Mouse (Mus musculus): Measurements from ENCODE around the gene Fcgr4.
"Not testable (repeated sequence)": the region's sequence is repeated elsewhere in the genome, so short reads cannot be mapped to it uniquely, and the experiment has no call there.

Gene Fcgr4

DNA sequence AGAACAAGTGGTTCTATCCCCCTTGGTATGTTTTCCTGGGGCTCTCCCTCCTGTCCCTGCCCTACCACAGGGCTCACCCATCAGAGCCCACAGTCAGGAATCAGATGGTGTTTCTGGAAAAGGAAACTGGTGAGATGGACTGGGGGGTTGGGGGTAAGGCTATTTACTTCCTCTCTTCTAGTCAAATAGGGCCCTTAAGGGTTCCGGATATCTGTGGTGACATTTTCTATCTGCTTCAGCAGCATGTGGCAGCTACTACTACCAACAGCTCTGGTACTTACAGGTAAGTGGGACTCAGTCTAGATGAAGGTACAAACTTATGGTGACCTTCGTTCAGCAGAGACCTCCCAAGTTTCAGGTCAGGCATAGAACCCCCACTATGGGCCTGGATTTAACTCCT, at the start of gene Fcgr4:
Fcgr4 (plus strand) TSS at position 184 of the 400 bp plus-strand sequence.
- no peak for DNase-seq (ENCODE audit: low spot score)

DNA sequence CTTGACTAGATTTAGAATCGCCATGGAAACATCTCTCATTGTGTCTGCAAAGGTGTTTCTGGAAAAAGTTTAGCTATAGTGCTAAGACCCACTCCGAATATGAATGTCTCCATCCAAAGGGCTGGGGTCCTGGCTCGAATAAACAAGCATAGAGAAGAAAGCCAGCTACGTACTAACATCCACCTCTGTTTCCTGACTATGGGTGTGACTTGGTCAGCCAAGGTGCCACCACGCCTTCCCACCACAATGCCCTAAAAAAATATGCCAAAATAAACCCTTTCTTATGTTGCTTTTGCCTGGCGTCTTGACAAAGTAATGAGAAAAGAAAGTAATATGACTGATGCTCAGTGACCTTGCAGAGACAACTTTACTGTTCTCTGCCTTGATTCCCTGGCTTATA, 46.2 kb upstream of the Fcgr4 start:
- DNase-seq (ENCODE audit: low spot score) = no peak

DNA sequence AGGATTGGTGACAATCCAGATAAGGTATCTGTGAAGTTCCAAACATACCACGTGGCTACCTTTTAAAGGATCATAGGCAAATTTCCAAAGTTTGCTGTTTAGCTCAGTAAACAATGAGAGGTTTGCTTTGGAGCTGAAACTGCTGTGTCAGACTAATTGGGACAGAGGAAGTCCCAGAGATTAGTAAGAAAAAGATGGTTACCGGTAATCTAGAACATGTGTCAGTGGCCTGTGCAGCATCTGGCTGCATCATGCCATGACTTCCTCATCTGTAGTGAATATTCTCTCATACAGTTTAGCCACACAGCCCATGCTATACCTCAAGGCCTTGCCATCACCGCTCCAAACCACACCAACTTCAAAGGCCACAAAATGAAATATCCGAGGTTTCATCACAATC, 45.8 kb upstream of the Fcgr4 start:
- DNase-seq (ENCODE audit: low spot score) = no peak

DNA sequence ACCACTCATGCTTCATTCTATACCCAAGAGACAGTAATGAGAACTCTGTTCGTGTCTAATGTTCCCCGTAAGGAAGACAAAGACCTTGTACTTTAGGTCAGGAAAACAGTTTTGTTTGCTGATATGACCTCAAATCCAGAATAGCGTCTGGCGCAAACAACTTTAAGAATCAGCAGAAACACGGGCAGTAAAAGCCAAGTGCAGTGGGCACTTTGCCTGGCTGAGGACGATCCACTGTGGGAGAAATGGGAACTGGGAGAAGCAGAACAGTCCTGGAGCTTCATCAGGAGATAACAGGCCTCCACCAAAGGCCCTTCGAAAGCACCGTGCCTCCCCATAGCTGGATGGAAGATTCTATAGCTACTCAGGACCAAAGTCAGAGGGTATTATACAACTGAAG, 44.5 kb upstream of the Fcgr4 start:
- no peak for DNase-seq (ENCODE audit: low spot score)

DNA sequence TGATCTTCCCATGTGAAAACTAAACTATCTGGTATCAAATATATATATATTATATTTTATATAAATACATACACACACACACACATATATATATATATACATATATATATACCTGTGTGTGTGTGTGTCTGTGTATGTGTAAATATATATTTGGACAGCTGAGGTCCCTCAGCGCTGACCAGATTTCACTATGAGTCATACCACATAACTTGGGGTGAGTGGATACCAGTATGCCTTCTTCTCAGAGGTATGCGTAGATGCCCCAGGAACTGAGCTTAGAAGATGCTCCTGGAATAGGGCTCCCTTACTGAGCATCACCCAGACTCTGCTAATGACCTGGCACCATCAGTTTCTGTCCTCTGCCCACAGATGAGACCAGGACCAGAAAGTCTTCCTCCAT, 44.0 kb upstream of the Fcgr4 start:
- DNase-seq (ENCODE audit: low spot score) = no peak

DNA sequence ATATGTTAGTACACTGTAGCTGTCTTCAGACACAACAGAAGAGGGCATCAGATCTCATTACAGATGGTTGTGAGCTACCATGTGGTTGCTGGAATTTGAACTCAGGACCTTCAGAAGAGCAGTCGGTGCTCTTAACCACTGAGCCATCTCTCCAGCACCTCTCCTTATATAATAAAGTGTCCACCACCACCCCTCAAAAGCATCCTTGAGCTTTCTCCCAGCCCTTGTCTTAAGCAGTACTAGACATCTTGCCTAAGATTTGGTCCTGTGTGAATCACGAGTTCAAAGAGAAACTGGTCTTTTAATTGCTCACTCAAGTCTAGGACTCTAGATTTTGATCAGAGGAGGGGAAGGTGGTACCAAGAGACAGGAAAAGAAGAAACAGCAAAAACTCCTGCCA, 43.4 kb upstream of the Fcgr4 start:
- DNase-seq (ENCODE audit: low spot score) = not testable (repeated sequence)

DNA sequence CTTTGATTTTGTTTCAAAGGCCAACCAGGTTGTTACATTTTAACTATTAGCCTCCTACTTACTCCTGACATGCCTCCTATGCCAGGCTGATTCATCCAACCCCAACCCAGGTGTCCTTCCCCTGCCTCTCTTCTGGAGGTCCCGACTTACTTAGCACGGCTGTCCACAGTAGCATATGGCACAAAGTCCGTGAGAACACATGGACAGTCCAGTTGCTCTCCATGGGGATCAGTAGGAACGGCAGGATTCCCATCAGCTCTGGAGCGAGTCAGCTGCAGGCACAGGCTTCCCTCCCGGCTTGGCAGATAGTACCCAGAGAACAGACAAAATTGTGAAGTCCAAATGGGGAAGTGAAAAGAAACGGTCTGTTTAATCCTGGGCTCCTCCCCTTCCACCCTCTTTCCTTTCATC, 43.0 kb upstream of the Fcgr4 start:
- DNase-seq (ENCODE audit: low spot score) = no peak

DNA sequence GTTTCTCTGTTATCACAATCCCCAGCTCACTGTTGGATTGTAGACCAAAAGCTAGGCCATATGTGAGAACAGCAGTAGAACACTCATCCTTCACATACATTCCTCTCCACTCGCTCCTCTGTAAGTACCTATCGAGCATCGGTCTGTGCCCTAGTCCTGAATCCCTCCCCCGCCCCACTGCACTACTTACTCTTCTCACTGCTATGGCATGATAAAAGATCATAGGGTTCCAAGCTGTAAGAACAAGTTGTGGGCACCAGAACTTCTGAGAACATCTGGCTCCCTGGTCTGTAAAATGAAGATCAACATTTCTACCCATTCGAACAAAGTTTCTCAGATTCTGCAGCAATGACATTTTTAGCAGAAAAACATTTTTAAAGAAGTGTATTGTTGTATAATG, 42.3 kb upstream of the Fcgr4 start, which contains the start of gene Fcgr2b:
Fcgr2b (minus strand) TSS at position 101 of the 400 bp plus-strand sequence.
- DNase-seq (ENCODE audit: low spot score) = no peak

DNA sequence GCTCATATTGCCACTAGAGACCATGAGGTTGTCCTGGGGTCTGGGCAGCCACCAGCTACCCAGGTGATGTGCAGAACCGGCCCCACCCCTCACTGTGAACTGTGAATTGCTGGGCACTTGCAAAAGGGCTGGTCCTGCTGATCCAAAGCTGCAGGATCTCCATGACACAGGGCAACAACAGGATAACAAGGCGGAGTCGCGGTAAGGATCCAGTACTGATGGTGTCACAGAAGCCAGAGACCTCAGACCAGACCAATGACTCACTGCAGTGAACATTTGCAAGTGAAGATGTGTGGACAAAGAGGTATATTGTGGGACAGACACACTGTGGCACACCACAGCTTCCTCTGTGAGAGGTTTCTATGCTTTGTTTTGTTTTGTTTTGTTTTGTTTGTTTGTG, 40.1 kb upstream of the Fcgr4 start:
- no peak for DNase-seq (ENCODE audit: low spot score)

DNA sequence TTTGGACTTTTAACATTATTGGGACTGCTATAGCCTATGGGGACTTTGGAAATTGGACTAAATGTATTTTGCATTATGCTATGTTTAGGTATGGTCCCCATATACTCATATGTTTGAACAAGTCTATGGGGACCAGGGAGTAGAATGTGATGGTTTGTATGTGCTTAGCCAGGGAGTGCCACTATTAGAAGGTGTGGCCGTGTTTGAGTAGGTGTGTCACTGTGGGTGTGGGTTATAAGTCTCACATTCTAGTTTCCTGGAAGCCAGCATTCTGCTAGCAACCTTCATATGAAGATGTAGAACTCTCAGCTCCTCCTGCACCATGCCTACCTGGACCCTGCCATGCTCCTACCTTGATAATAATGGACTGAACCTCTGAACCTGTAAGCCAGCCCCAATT, 37.0 kb upstream of the Fcgr4 start:
- DNase-seq (ENCODE audit: low spot score) = not testable (repeated sequence)

DNA sequence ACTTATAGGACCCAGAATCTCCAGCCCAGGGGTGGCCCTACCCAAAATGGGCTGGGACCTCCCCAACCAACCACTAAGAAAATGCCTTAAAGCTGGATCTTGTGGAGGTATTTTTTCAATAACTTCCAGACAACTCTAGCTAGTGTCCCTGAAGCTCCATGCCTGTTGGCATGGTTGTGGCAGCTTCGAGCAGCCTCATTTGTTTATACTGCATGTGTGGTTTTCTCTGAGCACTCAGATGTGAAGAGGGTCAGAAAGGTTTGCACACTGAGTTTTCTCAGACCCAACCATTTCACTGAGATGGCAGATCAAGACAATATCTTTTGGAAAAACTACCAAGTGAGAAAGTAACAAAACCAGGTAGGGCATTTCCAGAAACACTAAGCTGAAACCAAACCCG, 36.4 kb upstream of the Fcgr4 start:
- no peak for DNase-seq (ENCODE audit: low spot score)

DNA sequence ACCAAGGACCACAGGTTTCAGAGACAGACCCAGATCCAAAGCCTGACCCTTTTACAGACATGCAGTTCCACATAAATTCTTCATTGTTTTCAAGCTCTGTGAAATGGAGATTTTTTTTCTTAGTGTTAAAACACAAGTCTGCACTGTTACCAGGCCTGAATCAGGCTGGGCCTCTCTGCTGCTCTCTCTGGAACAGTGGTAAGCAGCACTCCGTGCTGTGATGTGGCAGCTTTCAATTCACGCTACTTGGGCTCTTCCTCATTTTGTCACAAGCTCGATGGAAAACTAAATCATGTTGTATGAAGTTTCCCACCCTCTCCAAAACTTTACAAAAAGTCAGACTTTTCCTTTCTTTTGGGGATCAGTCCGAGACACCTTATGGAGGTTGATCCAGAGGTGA, 35.7 kb upstream of the Fcgr4 start:
- no peak for DNase-seq (ENCODE audit: low spot score)

DNA sequence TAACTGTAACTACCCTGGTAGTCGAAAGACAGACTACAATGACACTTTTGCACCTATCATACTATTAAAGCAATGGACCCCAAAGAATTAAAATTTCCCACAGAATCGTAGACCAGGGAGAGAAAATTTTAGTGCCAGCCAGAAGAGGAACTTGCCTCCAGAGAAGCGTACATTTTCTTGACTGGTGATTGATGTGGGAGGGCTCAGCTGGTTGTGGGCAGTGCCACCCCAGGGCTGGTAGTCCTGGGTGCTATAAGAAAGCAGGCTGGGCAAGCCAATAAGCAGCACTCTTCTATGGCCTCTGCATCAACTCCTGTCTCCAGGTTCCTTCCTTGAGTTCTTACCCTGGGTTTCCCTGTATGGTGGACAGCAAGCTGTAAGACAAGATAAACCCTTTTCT, 33.6 kb upstream of the Fcgr4 start:
- no peak for DNase-seq (ENCODE audit: low spot score)

DNA sequence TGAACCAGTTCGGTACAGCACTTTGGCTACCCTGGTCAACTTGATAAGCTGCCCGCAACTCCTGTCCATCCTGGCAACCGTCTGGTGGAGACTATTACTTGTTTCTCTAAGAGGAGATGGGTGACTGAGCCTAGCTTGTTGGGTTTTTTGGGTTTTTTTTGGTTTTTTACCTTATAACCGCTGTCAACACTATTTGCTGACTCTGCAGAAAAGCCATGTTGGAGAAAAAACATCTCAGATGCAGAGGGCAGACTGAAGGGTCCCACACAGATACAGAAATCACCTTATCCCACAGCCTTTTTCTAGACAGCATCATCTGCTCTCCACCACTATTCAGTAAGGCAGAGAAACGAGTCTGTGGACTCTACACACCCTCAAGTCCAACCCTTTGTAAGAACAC, 32.9 kb upstream of the Fcgr4 start:
- DNase-seq (ENCODE audit: low spot score) = no peak

DNA sequence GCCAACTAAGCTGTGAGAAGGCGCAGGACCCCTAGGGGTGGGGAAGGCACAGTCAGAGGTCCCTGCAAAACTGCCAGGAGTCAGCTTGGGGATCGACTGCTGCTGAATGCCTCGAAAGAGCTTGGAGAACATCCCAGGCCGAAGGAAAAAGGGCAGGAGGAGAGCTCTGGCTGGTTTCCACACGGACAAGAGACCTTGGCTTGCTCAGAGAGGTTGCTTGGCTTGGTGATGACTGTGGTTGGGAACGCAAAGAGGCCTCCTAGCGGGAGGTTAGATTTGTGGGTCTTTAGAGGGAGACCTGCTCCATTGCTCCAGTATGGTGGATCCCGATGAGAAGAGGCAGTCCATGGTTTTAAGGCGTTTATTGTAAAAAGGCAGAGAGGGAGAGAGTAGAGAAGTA, 29.1 kb upstream of the Fcgr4 start:
- DNase-seq (ENCODE audit: low spot score) = no peak

DNA sequence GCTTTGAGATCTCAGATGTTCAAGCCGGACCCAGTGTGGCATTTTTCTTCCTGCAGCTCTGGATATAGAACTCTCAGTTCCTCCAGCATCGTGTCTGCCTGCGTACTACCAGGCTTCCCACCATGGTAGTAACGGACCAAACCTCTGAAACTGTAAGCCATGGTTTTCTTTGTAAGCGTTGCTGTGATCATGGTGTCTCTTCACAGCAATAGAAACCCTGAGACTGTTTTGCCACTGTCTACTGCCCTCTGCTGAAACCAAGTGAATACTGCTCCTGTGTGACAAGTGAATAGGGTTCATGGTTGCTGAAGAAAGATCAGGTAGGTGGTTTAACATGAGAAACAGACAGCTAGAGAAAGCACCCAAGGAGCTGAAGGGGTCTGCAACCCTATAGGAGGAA, 26.2 kb upstream of the Fcgr4 start:
- DNase-seq (ENCODE audit: low spot score) = no peak

DNA sequence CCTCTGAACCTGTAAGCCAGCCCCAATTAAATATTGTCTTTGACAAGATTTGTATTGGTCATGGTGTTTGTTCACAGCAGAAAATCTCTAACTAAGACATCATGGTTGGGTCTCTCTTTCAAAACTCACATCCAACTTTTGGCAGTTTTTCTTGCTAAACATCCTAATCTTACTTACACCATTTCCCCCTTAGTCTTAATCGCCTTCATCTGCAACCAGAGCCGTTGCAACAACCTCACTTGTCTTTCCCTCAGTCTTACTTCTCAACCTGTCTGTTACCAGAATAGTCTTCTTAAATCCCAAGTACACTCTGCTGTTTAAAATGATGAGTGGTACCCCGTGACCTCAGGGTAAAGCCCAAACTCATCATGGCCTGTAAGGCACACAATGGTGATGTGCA, 22.7 kb upstream of the Fcgr4 start:
- no peak for DNase-seq (ENCODE audit: low spot score)

DNA sequence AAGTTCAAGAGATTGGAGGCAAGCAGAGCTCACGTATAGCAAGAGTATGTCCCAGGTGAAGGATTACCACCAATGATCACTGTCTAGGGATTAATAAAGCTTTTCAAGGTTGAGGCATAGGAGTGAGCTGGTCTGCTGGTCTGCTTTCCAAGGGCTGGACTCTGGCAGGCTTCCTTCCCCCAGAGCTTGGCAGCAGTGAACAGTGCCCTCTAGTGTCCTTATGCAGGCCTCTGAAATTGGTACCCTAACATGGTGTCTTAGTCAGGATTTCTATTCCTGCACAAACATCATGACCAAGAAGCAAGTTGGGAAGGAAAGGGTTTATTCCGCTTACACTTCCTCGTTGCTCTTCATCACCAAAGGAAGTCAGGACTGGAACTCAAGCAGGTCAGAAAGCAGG, 22.0 kb upstream of the Fcgr4 start:
- no peak for DNase-seq (ENCODE audit: low spot score)

DNA sequence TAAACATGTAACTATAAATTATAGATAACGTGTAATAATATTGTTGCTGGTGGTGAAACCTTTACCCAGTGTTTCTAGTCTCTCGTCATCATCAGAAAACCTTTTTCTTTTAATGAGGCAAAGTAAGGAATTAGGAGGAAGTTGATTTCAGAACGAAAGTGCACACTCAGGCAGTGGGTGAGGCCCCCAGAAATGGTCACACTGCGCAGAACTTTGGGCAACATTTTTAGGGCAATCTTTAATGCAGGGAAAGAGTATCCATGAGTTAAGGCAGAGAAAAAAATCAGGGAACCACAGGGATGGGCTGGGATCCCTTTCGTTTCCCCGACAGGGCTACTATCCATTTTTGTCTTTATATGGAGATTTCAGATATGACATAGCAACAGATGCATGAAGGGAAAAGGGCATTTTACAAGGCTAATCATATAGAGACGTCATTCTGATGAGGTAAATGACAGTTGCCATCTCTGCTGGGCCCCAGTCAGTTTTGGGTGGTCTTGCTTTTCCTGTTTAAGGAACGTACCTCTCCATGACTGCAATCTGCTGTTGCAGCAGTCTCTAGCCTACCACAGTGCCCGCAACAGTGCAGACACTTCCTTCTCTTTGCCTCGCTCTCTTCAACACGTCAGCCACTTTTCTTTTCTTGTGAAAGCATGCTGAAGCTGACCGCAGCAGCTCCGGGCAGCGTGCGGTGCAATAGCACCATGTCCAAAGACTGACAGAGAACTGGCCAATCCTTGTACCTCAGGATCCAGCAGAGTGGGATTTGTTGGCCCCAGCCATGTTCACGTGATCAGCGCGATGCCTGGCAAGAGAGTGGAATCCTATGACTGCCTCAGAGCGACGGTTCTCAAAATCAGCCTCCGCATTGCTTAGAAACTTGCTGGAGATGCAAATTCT, 20.7 kb upstream of the Fcgr4 start:
- DNase-seq (ENCODE audit: low spot score) = no peak

DNA sequence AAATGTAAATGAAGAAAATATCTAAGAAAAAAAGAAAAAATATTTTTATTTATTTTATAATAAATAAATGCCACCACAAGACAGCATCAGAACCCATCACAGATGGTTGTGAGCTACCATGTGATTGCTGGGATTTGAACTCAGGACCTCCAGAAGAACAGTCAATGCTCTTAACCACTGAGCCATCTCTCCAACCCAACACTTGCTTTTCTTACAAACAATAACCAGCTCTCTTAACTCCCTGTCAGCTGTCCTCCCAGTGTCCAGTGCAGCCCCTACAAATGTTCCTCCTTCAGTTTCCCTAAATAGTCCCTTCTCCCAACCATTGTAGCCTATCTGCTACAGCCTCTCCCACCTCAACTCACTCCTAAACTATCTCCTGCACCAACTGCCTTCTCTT, 18.9 kb upstream of the Fcgr4 start:
- DNase-seq (ENCODE audit: low spot score) = no peak

DNA sequence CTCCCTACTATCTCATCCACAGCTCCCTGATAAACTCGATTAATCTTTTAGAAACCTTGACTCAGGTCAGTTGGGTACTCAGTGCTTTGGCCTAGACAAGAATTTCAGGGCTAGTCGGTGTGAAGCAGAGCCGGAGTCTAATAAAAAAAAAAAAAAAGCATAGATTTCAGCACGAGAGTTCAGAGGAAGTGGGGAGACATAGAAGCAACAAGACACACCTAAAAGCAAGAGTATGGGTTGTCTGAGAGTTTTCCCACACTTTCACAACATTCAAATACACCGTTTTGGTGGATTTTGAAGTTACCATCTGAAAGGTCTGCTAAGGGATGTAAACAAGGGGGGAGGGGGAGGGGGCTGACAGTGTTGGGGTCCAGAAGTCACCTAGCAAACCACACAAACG, 13.6 kb upstream of the Fcgr4 start:
- DNase-seq (ENCODE audit: low spot score) = no peak

DNA sequence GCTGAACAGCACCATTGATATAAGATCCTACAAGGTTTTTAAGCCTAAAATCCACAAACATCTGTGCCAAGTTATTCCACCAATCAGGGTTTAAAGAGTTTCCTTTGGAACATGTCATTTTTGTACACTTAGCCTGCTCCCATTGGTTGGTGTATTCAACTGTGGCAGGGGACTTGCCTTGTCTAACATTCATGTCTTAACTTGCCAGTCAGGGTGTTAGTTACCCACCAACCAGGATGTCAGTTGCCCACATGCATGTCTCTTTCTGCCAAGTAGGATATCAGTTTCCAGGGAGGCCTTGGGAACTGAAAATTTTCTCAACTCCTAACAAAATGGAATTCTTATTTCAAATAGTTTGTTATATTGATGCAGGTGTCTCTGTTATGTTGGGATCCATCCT, 13.1 kb upstream of the Fcgr4 start:
- DNase-seq (ENCODE audit: low spot score) = no peak

DNA sequence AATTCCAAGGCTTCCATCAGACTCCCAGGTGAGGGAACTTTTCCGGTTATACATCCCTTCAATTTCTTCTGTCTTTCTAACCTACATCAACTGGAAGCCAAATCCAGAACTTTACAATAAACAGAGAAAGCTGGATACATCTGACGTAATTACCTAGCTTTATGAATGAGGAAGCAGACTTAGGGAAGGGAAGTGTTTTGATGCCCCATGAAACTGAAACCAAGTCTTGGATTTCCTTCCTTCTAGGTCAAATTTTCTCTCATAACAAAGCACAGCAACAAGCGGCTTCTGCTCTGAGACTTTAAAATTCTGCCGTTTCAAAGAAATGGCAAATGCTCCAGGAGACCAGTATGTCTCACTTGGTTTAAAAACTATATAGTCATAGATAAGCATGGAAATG, 12.4 kb upstream of the Fcgr4 start:
- DNase-seq (ENCODE audit: low spot score) = no peak

DNA sequence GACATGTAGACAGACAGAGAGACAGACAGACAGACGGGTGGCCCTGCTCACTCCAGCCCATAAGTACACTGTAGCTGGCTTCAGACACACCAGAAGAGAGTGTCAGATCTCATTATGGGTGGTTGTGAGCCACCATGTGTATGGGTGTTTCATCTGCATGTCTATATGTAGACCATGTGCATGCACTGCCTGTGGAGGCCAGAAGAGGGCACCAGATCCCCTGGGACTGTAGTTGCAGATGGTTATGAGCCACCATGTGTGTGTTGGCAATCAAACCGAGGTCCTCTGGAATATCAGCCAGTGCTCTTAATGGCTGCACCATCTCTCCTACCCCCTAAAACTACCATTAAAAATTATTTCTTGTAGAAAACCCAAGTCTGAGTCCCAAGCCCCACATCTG, 11.8 kb upstream of the Fcgr4 start:
- DNase-seq (ENCODE audit: low spot score) = no peak

All from urinary bladder, postnatal 10 days (tissue).